Mouse (Mus musculus): Measurements from ENCODE around the gene Scrn3. TPM values are rescaled to one million over a fixed set of nuclear protein-coding genes. Genes with fewer than 3 reads are reported as not detected.

Scrn3 gene
- total RNA-seq, 4 experiments from 2014 or later: 23.6 to 30.7 (median 26.9) TPM

GRCm38 (mm10) chr2:73306006-73306405, 6.4 kb upstream of the Scrn3 start:
- no peak for DNase-seq (ENCODE audit: low spot score in 2 of 2)

GRCm38 (mm10) chr2:73313117-73313501, 708 bp downstream of the Scrn3 start:
- peak in 1 of 2 experiments; percentile 32 for DNase-seq (ENCODE audit: low spot score in 2 of 2)

- no peak for DNase-seq (ENCODE audit: low spot score in 2 of 2)
Measured at GRCm38 (mm10) chr2:73314311-73314710, 1.9 kb downstream of the Scrn3 start.

- no peak for DNase-seq (ENCODE audit: low spot score in 2 of 2)
Measured at GRCm38 (mm10) chr2:73317426-73317825, 5.0 kb downstream of the Scrn3 start.

- no peak for DNase-seq (ENCODE audit: low spot score in 2 of 2)
Measured at GRCm38 (mm10) chr2:73319218-73319617, 6.8 kb downstream of the Scrn3 start.

- DNase-seq (ENCODE audit: low spot score in 2 of 2): no peak
Measured at GRCm38 (mm10) chr2:73322991-73323390, 10.6 kb downstream of the Scrn3 start.

- DNase-seq (ENCODE audit: low spot score in 2 of 2): no peak
Measured at GRCm38 (mm10) chr2:73325871-73326270, 13.5 kb downstream of the Scrn3 start.

- DNase-seq (ENCODE audit: low spot score in 2 of 2): no peak
Measured at GRCm38 (mm10) chr2:73335949-73336348, 23.5 kb downstream of the Scrn3 start.

- DNase-seq (ENCODE audit: low spot score in 2 of 2): no peak
Measured at GRCm38 (mm10) chr2:73338415-73338814, 26.0 kb downstream of the Scrn3 start.

- DNase-seq (ENCODE audit: low spot score in 2 of 2): no peak
Measured at GRCm38 (mm10) chr2:73343701-73344100, 31.3 kb downstream of the Scrn3 start.

GRCm38 (mm10) chr2:73345204-73345603, 32.8 kb downstream of the Scrn3 start:
- DNase-seq (ENCODE audit: low spot score in 2 of 2): peak; percentile 44 to 50

GRCm38 (mm10) chr2:73346345-73347086, 34.1 kb downstream of the Scrn3 start:
- DNase-seq (ENCODE audit: low spot score in 2 of 2): peak; percentile 78 to 79

GRCm38 (mm10) chr2:73347136-73347535, 34.7 kb downstream of the Scrn3 start:
- DNase-seq (ENCODE audit: low spot score in 2 of 2): no peak

- DNase-seq (ENCODE audit: low spot score in 2 of 2): no peak
Measured at GRCm38 (mm10) chr2:73347766-73348165, 35.4 kb downstream of the Scrn3 start.

GRCm38 (mm10) chr2:73348221-73348620, 35.8 kb downstream of the Scrn3 start:
- no peak for DNase-seq (ENCODE audit: low spot score in 2 of 2)

GRCm38 (mm10) chr2:73351496-73351895, 39.1 kb downstream of the Scrn3 start:
- peak in 1 of 2 experiments; percentile 50 for DNase-seq (ENCODE audit: low spot score in 2 of 2)

GRCm38 (mm10) chr2:73351927-73352374, 39.5 kb downstream of the Scrn3 start:
- DNase-seq (ENCODE audit: low spot score in 2 of 2): peak; percentile 54 to 63

GRCm38 (mm10) chr2:73357004-73357403, 44.6 kb downstream of the Scrn3 start:
- no peak for DNase-seq (ENCODE audit: low spot score in 2 of 2)

- DNase-seq (ENCODE audit: low spot score in 2 of 2): no peak
Measured at GRCm38 (mm10) chr2:73359941-73360340, 47.5 kb downstream of the Scrn3 start.

- DNase-seq (ENCODE audit: low spot score in 2 of 2): no peak
Measured at GRCm38 (mm10) chr2:73360536-73360935, 48.1 kb downstream of the Scrn3 start.

GRCm38 (mm10) chr2:73363448-73363847, 51.0 kb downstream of the Scrn3 start:
- no peak for DNase-seq (ENCODE audit: low spot score in 2 of 2)

GRCm38 (mm10) chr2:73371530-73372335, 59.3 kb downstream of the Scrn3 start:
- no peak for DNase-seq (ENCODE audit: low spot score in 2 of 2)

All from layer of hippocampus, adult 8-10 months (tissue).